8 mouse cellular contexts compared by ENCODE assay signal in genomic region chr16:94269635-94270034, GRCm38 (mm10). TPM values are rescaled to one million over a fixed set of nuclear protein-coding genes. Genes with fewer than 3 reads are reported as not detected.
DNase-seq lines count a peak whose midpoint lies in the region; ATAC-seq lines count a peak whose summit lies in the region.

No protein-coding gene starts in this region.

- peak; percentile 74 for ATAC-seq in inflammation-experienced regulatory T-cells, adult 6 months
- ATAC-seq in megakaryocyte progenitor cell, adult 5-6 weeks (replicated peaks; ENCODE audit: poor library complexity): peak; percentile 84

- DNase-seq in adrenal gland, adult 2 months: peak; percentile 86
- DNase-seq in embryo, embryonic 11 days: peak; percentile 93
- DNase-seq in gastrocnemius, postnatal 25 days: peak; percentile 68
- DNase-seq in left cerebral cortex, adult 8-10 months (ENCODE audit: low spot score in 2 of 2): peak; percentile 68 to 74
- peak; percentile 87 to 94 for DNase-seq in right cerebral cortex, postnatal 10 days (ENCODE audit: low spot score in 2 of 2)
- DNase-seq in urinary bladder, postnatal 36 days (ENCODE audit: low spot score in 2 of 2): peak; percentile 77 to 87

RNA-seq across cellular contexts. Expression of gene Hlcs, which starts 43.7 kb away (rescaled TPM):
- 10 to 100 TPM; 15.0 to 16.6 TPM for total RNA-seq in adrenal gland, adult 2 months (2021)
- 10.3 and 10.4 TPM in 2 replicates for polyA plus RNA-seq in adrenal gland, adult 2 months (2012; rRNA removed)
- total RNA-seq in gastrocnemius, postnatal 25 days (2021): 1 to 10 TPM; 6.8 to 8.6 TPM
- 1 to 10 TPM; 4.3 to 9.7 (median 9.1) TPM for polyA plus RNA-seq in inflammation-experienced regulatory T-cells, adult 6 months (2017; shearing (Covaris generic))
- 10 to 100 TPM; 18.8 to 22.9 (median 21.6) TPM for total RNA-seq in left cerebral cortex, adult 8-10 months (2022)
- 8.2 and 9.8 TPM in 2 replicates for total RNA-seq in megakaryocyte progenitor cell, adult 5-6 weeks (2015)
- total RNA-seq in megakaryocyte progenitor cell, adult 5-6 weeks (2017): 4.3 and 6.0 TPM in 2 replicates

RNA-seq across cellular contexts. Expression of gene Ripply3, which starts 58.6 kb away (rescaled TPM):
- total RNA-seq in adrenal gland, adult 2 months (2021): 1 to 10 TPM; 4.1 to 7.5 TPM
- polyA plus RNA-seq in adrenal gland, adult 2 months (2012; rRNA removed): 2.4 and 3.0 TPM in 2 replicates
- total RNA-seq in gastrocnemius, postnatal 25 days (2021): 1 to 10 TPM in 1 of 2 experiments, under 1 TPM in 1; 0.91 to 1.2 TPM
- under 1 TPM; 0.39 to 0.81 (median 0.77) TPM for polyA plus RNA-seq in inflammation-experienced regulatory T-cells, adult 6 months (2017; shearing (Covaris generic))
- total RNA-seq in left cerebral cortex, adult 8-10 months (2022): under 1 TPM in 2 of 4 experiments, not detected in 2; 0.21 to 0.23 TPM
- total RNA-seq in megakaryocyte progenitor cell, adult 5-6 weeks (2015): 0.67 TPM in 1 of 2 replicates, not detected in the other
- not detected in 2 replicates for total RNA-seq in megakaryocyte progenitor cell, adult 5-6 weeks (2017)

Comparison
In these comparisons a context has a peak if more than half of its experiments do, and no peak if none do; other contexts are left out.
1. Peak in every context shown above with its lines: DNase-seq and ATAC-seq.